Mouse (Mus musculus): ENCODE measurements around the gene Tha1. TPM values are rescaled to one million over a fixed set of nuclear protein-coding genes. Genes with fewer than 3 reads are reported as not detected.

The Tha1 gene
- polyA plus RNA-seq, 1 experiment from 2014 or later: 2.9 TPM

DNA sequence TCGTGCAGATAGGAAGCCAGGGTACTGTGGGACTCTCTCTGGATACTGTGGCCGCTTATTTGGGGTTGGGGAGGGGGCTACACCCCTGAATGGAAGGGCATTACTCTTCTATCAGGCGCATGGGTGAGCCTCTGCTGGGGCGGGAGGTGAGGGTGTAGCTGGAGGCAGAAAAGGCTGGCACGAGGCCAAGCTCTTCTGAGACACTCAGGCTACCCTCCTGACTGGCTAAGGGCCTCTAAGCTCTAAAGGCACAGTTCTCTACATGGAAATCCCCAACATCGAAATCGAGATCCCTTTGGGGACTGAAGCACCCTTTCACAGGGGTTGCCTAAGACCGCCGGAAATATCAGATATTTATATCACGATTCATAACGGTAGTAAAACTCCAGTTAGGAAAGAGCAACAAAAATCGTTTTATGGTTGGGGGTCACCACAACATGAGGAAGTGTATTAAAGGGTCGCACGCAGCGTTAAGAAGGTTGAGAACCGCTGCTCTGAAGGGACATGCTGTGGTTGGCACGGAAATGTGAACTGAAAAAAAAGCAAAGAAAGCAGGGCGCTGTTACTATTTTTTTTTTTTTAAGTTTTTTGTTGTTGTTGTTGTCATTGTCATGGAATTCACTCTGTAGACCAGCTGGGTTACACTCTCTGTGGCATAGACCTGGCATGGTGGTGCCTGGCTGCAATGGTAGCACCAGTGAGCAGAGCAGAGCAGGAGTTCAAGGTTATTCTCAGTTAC lies 45.0 kb downstream of the Tha1 start:
- H3K27me3 ChIP-seq: no peaks in the 10 kb centered on the region
- ATAC-seq (ENCODE audit: low FRiP score): no peak
- H3K4me3 ChIP-seq (replicated peaks): no peak overlapping the region
- H3K4me2 ChIP-seq: no peak overlapping the region
- no peaks in the 10 kb centered on the region for H3K9me3 ChIP-seq
- H3K9ac ChIP-seq: 0 out of 2 replicates have a peak overlapping the region, but pooled peaks have one; percentile 25
- H3K27ac ChIP-seq: peak overlapping the region; percentile 8; the same call in 1 of the 2 replicates
- H3K4me1 ChIP-seq: peaks cover 66% of the 10 kb centered on the region
- WGBS: 83% methylated on average over 18 of the region's 18 CpGs
- H3K36me3 ChIP-seq (replicated peaks): peaks cover 3% of the 10 kb centered on the region

DNA sequence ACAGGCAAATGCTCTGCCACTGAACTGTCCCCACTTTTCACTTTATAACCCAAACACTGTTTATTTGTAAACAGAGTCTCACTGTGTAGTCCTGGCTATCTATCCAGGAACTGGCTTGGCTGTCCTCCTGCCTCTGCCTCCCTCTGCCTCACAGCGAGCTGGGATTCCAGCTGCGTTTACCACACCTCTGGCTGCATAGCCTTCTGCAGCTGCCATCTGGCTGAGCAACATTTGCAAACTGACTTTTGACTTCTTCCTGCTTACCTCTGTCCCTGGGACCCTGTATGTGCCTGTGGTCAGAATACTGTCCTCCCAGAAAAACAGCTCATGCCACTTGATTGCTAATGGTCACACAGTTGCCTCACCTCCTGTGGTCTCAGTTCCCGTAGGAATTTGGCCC lies 45.9 kb downstream of the Tha1 start:
- Histone ChIP-seq H3K4me3 (replicated peaks) (no peak overlapping the region), H3K36me3 (replicated peaks) (peaks cover 12% of the 10 kb centered on the region), H3K9ac (0 out of 2 replicates have a peak overlapping the region, but pooled peaks have one; percentile 8), H3K4me2 (no peak overlapping the region), H3K9me3 (no peaks in the 10 kb centered on the region), H3K4me1 (peaks cover 71% of the 10 kb centered on the region), H3K27ac (no peak overlapping the region), H3K27me3 (no peaks in the 10 kb centered on the region)
- ATAC-seq (ENCODE audit: low FRiP score): no peak
- 83% methylated on average over 3 of the region's 3 CpGs for WGBS

DNA sequence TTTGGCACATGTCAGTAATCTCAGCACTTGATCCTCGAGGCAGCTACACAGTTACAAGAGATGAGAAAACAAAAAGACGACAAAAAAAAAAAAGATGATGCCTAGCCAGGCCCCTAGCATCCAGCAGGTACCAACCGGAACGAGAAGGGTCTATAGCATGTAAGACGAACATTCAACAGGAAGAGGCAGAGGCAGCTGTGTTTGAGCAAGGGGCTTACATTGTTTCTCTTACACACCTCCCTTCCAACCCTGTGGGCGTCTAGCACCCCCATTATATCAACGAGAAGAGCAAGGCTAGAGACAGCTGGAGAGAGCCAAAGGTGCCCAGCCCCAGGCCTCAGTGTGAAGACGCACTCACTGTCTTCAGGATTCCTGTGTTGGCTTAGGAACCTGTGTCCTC lies 46.4 kb downstream of the Tha1 start:
- H3K9me3 ChIP-seq: no peaks in the 10 kb centered on the region
- H3K36me3 ChIP-seq (replicated peaks): peaks cover 16% of the 10 kb centered on the region
- no peak overlapping the region for H3K27ac ChIP-seq
- H3K4me1 ChIP-seq: peaks cover 66% of the 10 kb centered on the region
- no peak for ATAC-seq (ENCODE audit: low FRiP score)
- WGBS: 72% methylated on average over 8 of the region's 8 CpGs
- H3K4me2 ChIP-seq: peak overlapping the region; percentile 81; the same call in 1 of the 2 replicates
- no peaks in the 10 kb centered on the region for H3K27me3 ChIP-seq
- H3K9ac ChIP-seq: 0 out of 2 replicates have a peak overlapping the region, but pooled peaks have one; percentile 74
- no peak overlapping the region for H3K4me3 ChIP-seq (replicated peaks)

DNA sequence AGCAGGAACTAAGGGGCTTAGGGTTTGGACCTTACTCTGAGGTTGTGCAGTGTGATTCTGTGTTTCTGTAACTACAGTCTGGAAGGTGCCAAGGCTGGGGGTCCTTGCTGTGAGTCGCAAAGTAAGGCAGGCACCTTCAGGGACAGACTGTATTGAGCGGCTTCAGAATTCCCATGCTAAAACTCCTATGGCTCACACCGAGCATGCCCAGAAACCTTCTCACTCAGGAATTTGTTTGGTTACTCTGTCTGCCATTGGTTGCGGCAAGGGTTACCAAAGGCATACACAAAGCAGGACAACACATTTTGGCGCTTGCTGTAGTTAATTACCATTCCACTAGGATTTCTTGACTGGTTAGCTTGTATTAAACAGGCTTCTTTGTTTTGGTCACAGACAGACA lies 47.1 kb downstream of the Tha1 start:
- peak overlapping the region; percentile 95 for H3K27ac ChIP-seq
- H3K36me3 ChIP-seq (replicated peaks): peaks cover 24% of the 10 kb centered on the region
- peak overlapping the region; percentile 74 for H3K9ac ChIP-seq
- H3K4me1 ChIP-seq: peaks cover 64% of the 10 kb centered on the region
- peak overlapping the region; percentile 81 for H3K4me2 ChIP-seq
- H3K9me3 ChIP-seq: no peaks in the 10 kb centered on the region
- H3K27me3 ChIP-seq: no peaks in the 10 kb centered on the region
- WGBS: 6% methylated on average over 5 of the region's 5 CpGs
- ATAC-seq (ENCODE audit: low FRiP score): peak; percentile 49
- H3K4me3 ChIP-seq (replicated peaks): peak overlapping the region; percentile 61

DNA sequence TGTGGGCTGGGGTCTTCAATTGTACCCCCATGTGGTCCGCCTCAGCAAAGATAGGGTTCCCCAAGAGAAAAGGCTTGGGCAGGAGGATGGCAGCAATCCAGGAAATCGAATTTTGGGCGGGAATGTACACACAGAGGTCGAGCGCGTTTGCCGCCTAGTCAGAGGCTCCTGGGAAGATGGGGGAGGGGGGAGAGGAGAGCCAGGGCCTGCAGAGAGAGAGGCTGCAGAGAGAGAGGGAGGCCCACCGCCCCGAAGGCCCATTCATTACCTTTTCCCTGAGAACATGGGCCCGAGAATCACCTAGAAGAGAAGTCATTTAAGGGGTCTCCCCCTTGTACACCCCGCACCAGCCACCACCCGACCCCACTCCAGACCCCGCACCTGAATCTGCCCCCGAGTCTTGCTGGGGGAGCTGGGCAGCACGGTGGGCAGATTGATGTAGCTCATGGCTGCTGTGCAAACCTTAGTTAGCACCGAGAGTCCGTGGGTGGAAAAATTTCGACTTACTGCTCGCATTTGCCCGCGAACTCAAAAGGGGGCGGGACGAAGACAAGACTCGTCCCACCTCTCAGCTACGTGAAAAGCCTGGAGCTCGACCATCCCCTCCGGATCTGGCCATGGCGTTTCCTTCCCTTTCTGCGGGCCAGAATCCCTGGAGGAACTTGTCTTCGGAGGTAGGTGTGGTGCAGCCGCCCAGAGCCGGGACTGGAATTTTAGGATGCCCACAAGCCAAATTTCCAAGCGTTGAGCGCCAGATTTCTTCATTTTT lies 47.8 kb downstream of the Tha1 start, which contains the start of the genes Afmid and Tk1:
Gene Afmid, plus strand, starts transcription at position 592 of the 769 bp plus-strand sequence.
Gene Tk1, minus strand, starts transcription at position 760 of the 769 bp plus-strand sequence.
- Histone ChIP-seq H3K9me3 (no peaks in the 10 kb centered on the region), H3K4me3 (replicated peaks) (peak within 1 kb of the TSS; percentile 61), H3K27ac (peak within 1 kb of the TSS; percentile 95), H3K4me2 (peak within 1 kb of the TSS; percentile 81), H3K36me3 (replicated peaks) (peaks cover 30% of the 10 kb centered on the region), H3K4me1 (peaks cover 62% of the 10 kb centered on the region), H3K9ac (peak within 1 kb of the TSS; percentile 74), H3K27me3 (no peaks in the 10 kb centered on the region)
- ATAC-seq (ENCODE audit: low FRiP score): peak; percentile 70
- WGBS: under 1% methylated on average over 34 of the region's 34 CpGs

DNA sequence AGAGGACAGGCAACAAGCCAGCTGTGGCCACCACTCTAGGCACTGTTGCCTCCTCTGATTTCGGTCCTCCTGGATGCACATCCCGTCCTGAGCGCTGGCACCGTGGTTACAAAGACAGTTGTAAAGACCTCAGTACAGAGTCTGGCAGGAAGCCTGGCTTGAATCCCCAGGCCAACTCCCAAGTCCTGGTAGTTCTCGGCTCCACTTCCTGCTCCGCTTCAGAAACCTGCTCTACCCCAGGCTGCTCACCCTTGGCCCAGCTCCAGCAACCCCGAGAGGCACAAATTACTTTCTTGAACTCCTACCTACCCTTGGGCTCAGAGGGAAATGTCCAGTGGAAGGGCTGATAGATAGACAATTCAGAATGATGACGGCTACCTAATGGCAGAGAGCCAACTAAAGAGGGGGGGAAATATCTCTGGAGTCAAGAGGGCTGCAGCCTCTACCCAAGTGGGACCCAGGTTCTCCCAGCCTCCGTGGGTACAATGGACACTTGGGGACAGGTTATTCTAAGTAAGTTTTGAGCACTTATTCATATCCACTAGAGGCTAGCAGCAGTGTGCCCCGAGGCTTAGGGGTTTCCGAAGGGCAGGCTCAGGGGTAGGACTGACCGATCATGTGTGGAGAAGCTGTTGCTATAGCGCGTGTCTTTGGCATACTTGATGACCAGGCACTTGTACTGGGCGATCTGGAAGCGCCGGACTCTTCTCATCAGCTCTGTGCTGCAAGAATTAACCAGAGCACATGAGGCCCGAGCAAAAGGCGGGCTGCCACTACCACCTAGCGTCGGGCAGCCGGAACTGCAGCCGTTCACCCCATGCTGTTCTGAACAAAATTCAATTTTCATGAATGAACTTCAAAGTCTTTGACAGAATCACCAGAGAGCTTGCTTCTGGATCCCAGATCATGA lies 49.0 kb downstream of the Tha1 start:
- Histone ChIP-seq H3K4me2 (peak overlapping the region; percentile 81), H3K9ac (peak overlapping the region; percentile 74), H3K4me1 (peaks cover 59% of the 10 kb centered on the region), H3K27ac (peak overlapping the region; percentile 95), H3K9me3 (no peaks in the 10 kb centered on the region), H3K27me3 (no peaks in the 10 kb centered on the region), H3K4me3 (replicated peaks) (peak overlapping the region; percentile 61), H3K36me3 (replicated peaks) (peaks cover 42% of the 10 kb centered on the region)
- peak; percentile 72 for ATAC-seq (ENCODE audit: low FRiP score)
- 25% methylated on average over 23 of the region's 23 CpGs for WGBS

DNA sequence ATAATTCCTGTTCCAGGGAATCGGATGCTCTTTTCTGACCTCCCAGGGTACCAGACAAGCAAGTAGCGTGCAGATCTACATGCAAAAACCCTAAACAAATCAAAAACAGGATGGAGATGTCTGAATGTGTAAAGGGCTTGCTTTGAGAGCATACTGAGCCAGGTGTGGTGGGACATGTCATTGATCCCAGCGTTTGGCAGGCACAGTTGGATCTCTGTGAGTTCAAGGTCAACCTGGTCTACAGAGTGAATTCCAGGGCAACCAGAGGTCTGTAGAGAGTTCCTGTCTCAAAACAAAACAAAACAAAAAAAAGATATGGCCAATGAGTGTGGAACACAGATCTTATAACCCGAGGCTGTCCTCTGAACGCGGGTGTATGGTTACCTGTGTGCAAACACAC lies 49.9 kb downstream of the Tha1 start:
- peaks cover 53% of the 10 kb centered on the region for H3K4me1 ChIP-seq
- H3K27me3 ChIP-seq: no peaks in the 10 kb centered on the region
- 91% methylated on average over 6 of the region's 6 CpGs for WGBS
- H3K36me3 ChIP-seq (replicated peaks): peaks cover 51% of the 10 kb centered on the region
- H3K4me2 ChIP-seq: peak overlapping the region; percentile 81; the same call in 1 of the 2 replicates
- ATAC-seq (ENCODE audit: low FRiP score): no peak
- H3K4me3 ChIP-seq (replicated peaks): no peak overlapping the region
- H3K9ac ChIP-seq: no peak overlapping the region
- no peak overlapping the region for H3K27ac ChIP-seq
- no peaks in the 10 kb centered on the region for H3K9me3 ChIP-seq

DNA sequence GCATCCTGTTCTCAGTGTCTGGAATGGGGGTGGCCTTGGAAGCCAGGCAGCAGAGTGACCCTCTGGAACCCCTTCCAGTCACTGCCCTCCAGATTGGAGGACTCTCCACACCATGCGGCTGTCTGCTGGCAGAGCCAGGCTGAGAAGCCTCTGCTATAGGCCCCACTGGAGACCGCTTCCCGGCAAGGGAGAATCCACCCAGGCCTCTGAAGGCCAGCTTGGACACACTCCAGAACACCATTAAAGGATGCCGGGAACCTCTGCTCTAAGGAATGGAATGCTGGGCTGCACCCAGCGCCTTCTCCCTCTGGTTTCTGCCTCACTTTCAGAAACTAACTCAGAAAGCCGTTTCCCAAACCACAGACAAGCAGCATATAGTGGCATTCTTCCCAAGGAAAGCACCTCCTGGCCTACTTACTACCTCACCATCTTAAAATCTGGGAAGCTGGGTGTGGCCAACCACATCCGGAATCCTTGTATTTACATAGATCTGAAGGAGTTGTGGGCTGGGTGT lies 50.5 kb downstream of the Tha1 start:
- H3K27ac ChIP-seq: no peak overlapping the region
- H3K9me3 ChIP-seq: no peaks in the 10 kb centered on the region
- peaks cover 47% of the 10 kb centered on the region for H3K4me1 ChIP-seq
- 92% methylated on average over 7 of the region's 7 CpGs for WGBS
- no peak overlapping the region for H3K4me2 ChIP-seq
- no peak overlapping the region for H3K9ac ChIP-seq
- H3K4me3 ChIP-seq (replicated peaks): no peak overlapping the region
- ATAC-seq (ENCODE audit: low FRiP score): no peak
- H3K27me3 ChIP-seq: no peaks in the 10 kb centered on the region
- H3K36me3 ChIP-seq (replicated peaks): peaks cover 56% of the 10 kb centered on the region

DNA sequence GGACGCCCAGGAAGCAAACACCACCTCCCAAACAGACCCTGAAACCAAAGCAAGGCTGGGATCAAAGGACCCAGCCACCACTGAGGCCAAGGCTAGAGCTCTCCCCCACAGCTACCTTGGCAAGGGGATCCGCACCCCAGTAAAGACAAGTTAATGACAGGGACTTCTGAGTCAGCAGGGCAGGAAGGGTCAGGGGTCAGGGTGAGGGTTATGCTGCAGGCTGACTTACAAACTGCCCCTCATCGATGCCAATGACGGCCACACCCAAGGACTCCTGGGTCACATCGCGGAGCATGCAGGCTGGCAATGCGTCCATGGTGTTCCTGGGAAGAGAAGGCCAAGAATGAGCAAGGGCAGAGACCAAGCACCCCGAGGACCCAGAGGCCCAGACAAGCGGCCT lies 51.4 kb downstream of the Tha1 start:
- peaks cover 66% of the 10 kb centered on the region for H3K36me3 ChIP-seq (replicated peaks)
- 88% methylated on average over 9 of the region's 9 CpGs for WGBS

DNA sequence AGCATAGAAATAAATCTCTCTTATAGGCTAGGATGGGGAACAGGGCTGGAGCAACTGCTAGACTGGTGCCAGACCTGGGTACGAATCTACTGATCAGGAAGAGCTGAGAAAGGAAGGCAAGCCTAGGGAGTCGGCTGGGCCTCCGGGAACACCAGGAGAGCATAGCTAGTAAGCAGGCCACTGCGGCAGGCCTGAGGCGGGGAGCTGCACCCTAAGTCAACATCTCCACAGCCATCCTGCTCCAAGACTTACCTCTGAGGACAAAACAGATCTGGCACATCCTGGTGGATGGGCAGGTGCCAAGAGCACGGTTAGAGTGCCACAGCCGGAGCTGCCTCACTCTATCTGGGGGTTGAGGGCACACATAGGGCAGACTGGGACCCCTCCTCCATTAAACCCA lies 53.1 kb downstream of the Tha1 start:
- peaks cover 82% of the 10 kb centered on the region for H3K36me3 ChIP-seq (replicated peaks)
- H3K27me3 ChIP-seq: no peaks in the 10 kb centered on the region
- H3K4me2 ChIP-seq: no peak overlapping the region
- no peak overlapping the region for H3K9ac ChIP-seq
- no peaks in the 10 kb centered on the region for H3K9me3 ChIP-seq
- H3K4me3 ChIP-seq (replicated peaks): no peak overlapping the region
- no peak overlapping the region for H3K27ac ChIP-seq
- ATAC-seq (ENCODE audit: low FRiP score): no peak
- H3K4me1 ChIP-seq: peaks cover 21% of the 10 kb centered on the region
- 94% methylated on average over 7 of the region's 7 CpGs for WGBS

More for the DNA sequence above, 51.4 kb downstream of the Tha1 start:
- Histone ChIP-seq H3K27me3 (no peaks in the 10 kb centered on the region), H3K4me3 (replicated peaks) (no peak overlapping the region), H3K9me3 (no peaks in the 10 kb centered on the region), H3K4me1 (peaks cover 38% of the 10 kb centered on the region), H3K9ac (no peak overlapping the region), H3K4me2 (no peak overlapping the region), H3K27ac (no peak overlapping the region)
- ATAC-seq (ENCODE audit: low FRiP score): no peak

DNA sequence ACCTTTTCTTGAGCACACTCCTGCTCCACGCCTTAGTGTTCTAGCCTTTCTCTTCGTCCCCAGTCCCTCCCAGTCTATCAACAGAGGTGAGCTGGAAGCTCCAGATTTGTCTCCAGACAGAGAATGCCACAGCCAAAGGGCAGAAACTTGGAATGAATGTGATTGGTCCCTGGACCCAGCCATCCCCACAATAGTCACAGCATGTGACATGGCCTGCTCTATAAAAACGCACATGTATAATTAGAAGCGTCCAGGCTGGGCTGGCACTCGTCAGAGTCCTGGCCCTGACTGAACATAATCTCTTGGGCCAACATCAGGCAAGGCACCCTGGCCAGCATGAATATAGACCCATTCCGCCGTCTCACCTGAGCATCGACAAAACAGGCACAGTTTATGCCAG lies 54.2 kb downstream of the Tha1 start:
- Histone ChIP-seq H3K9ac (no peak overlapping the region), H3K4me3 (replicated peaks) (no peak overlapping the region), H3K27ac (no peak overlapping the region), H3K4me2 (no peak overlapping the region), H3K9me3 (no peaks in the 10 kb centered on the region), H3K4me1 (peaks cover 12% of the 10 kb centered on the region), H3K36me3 (replicated peaks) (peaks cover 93% of the 10 kb centered on the region), H3K27me3 (no peaks in the 10 kb centered on the region)
- no peak for ATAC-seq (ENCODE audit: low FRiP score)
- 71% methylated on average over 8 of the region's 8 CpGs for WGBS
